Mouse (Mus musculus): ENCODE measurements around the gene Tnnc2. TPM values are rescaled to one million over a fixed set of nuclear protein-coding genes. Genes with fewer than 3 reads are reported as not detected.
A peak's percentile ranks its signal among the peaks of the same experiment; 100 is the strongest.

The Tnnc2 gene
- polyA plus RNA-seq, 1 experiment: 9.6 TPM

DNA sequence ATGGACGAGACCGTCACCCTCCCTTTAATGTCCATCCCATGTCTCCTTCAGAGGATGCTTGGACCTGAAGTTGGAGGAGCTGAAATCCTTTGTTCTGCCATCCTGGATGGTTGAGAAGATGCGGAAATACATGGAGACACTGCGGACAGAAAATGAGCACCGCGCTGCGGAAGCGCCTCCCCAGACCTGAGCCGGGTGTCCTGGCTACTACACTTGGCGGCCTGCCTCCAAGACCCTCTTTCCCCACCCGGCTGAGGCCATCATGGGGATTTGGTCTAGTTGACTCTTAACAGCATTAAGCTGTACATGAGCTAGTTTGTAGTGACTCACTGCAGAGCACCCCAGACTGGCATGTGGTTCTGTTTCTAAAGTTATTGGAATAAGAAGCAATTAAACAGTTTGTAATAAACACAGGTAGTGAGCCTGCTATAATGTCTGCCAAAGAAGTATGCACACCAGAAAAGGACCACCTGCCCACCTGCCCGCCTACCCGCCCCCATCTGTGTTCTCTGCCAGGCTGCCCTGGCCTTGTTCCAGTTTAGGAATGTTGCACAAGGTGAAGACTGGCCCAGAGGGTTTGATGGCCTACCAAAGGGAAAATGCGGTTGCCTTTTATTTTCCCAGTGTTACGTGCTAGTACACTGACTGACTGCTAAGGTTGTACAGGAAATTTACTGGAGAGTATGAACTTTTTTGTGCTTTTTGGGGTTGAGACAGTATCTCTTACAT is 11.8 kb downstream of the Tnnc2 start:
- Histone ChIP-seq H3K4me1 (ENCODE audit: control insufficient read depth, insufficient read depth, low read length) (no peaks in the 10 kb centered on the region), H3K27ac (ENCODE audit: control insufficient read depth, insufficient read depth, low read depth, low read length, poor library complexity) (no peak overlapping the region), H3K4me3 (replicated peaks; ENCODE audit: control insufficient read depth, low read depth, low read length) (no peak overlapping the region)
- WGBS: 90% methylated on average over 15 of the region's 15 CpGs
- no peak for TF ChIP-seq CTCF (IDR thresholded peaks at IDR 0.05; ENCODE audit: control insufficient read depth, insufficient read depth, low read length)
- TF ChIP-seq POLR2A (IDR thresholded peaks at IDR 0.05; ENCODE audit: borderline replicate concordance, control insufficient read depth, low read depth, low read length): no peak

DNA sequence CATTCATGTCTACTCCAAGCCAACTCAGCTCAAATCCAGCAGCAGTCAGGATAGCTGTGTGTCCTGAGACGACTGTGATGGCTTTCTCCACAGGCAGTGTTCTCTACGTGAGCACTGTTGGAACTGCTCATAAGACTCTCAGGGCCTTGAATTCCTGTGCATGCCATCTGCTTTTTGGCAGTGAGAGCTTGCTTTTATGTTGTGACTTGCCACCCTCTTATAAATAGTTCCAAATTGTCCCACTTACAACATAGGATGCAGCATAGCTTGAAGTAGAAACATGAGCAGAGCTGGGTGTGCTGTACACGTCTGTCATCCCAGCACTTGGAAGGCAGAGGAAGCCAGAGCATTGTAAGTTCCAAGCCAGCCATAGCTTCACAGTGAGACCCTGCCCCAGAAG is 13.9 kb downstream of the Tnnc2 start:
- TF ChIP-seq POLR2A (IDR thresholded peaks at IDR 0.05; ENCODE audit: borderline replicate concordance, control insufficient read depth, low read depth, low read length) (no peak), CTCF (IDR thresholded peaks at IDR 0.05; ENCODE audit: control insufficient read depth, insufficient read depth, low read length) (no peak)
- Histone ChIP-seq H3K4me1 (ENCODE audit: control insufficient read depth, insufficient read depth, low read length) (peaks cover 1% of the 10 kb centered on the region; the same call in 1 of the 2 replicates), H3K4me3 (replicated peaks; ENCODE audit: control insufficient read depth, low read depth, low read length) (no peak overlapping the region), H3K27ac (ENCODE audit: control insufficient read depth, insufficient read depth, low read depth, low read length, poor library complexity) (no peak overlapping the region)
- WGBS: 86% methylated on average over 3 of the region's 3 CpGs

DNA sequence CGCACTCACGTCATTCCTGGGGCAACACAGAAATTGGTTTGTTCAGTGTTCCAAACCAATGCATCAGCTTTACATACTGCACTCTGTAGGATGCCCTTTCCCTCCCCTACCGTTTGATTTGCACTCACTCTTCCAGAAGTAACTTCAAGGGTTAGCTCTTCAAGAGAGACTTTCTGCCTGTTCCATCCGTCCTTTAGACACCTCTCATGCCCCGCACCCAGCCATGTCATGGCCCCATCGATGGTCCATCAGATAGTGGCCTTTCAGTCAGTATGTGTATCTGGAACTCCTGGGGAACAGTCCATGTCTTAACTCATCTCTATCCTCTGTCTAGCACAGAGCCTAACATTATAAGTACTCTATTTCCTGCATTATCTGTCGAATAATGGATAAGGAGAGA is 17.2 kb downstream of the Tnnc2 start:
- H3K4me1 ChIP-seq (ENCODE audit: control insufficient read depth, insufficient read depth, low read length): peaks cover 6% of the 10 kb centered on the region; the same call in 1 of the 2 replicates
- 85% methylated on average over 7 of the region's 7 CpGs for WGBS
- no peak overlapping the region for H3K4me3 ChIP-seq (replicated peaks; ENCODE audit: control insufficient read depth, low read depth, low read length)
- no peak for TF ChIP-seq CTCF (IDR thresholded peaks at IDR 0.05; ENCODE audit: control insufficient read depth, insufficient read depth, low read length)
- TF ChIP-seq POLR2A (IDR thresholded peaks at IDR 0.05; ENCODE audit: borderline replicate concordance, control insufficient read depth, low read depth, low read length): no peak
- peak overlapping the region; percentile 37; the same call in 1 of the 2 replicates for H3K27ac ChIP-seq (ENCODE audit: control insufficient read depth, insufficient read depth, low read depth, low read length, poor library complexity)

DNA sequence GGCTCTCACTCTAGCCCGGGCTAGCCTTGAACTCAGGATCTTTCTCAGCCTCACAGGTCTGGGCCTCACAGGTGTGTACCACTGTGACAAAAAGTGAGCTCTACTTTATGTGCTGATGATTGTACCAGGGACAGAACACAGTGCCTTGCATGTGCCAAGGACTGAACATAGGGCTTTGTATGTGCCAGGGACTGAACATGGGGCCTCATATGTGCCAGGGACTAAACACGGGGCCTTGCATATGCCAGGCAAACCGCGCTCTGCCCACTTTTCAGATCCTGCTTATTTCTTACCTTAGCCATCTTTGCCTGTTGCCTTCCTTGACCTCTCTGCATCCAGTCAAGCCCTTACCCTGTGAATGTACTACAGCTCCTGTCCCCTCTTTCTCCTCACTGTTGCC is 17.8 kb downstream of the Tnnc2 start:
- H3K4me3 ChIP-seq (replicated peaks; ENCODE audit: control insufficient read depth, low read depth, low read length): no peak overlapping the region
- TF ChIP-seq CTCF (IDR thresholded peaks at IDR 0.05; ENCODE audit: control insufficient read depth, insufficient read depth, low read length) (no peak), POLR2A (IDR thresholded peaks at IDR 0.05; ENCODE audit: borderline replicate concordance, control insufficient read depth, low read depth, low read length) (no peak)
- peak overlapping the region; percentile 37 for H3K27ac ChIP-seq (ENCODE audit: control insufficient read depth, insufficient read depth, low read depth, low read length, poor library complexity)
- WGBS: 88% methylated on average over 4 of the region's 4 CpGs
- H3K4me1 ChIP-seq (ENCODE audit: control insufficient read depth, insufficient read depth, low read length): peaks cover 6% of the 10 kb centered on the region; the same call in 1 of the 2 replicates

DNA sequence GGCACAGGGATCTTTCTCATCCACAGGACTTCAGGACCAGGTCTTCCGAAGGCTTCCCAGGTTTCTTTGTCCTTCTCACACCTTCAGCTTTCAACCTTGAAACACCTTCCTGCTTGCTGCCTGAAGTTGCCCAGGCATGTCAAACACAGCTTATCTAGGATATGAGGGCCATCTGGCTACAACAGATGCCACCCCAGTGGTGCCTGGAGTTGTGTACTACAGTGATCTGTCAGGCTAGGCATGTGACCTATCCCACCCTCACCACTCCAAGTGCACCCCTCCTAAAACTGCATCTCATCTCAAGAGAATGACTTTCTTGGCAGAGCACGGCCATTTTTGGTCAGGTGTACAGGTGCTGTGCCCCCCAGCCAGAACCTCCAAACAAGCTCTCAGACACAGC is 18.3 kb downstream of the Tnnc2 start:
- Histone ChIP-seq H3K27ac (ENCODE audit: control insufficient read depth, insufficient read depth, low read depth, low read length, poor library complexity) (peak overlapping the region; percentile 37), H3K4me1 (ENCODE audit: control insufficient read depth, insufficient read depth, low read length) (peaks cover 6% of the 10 kb centered on the region; the same call in 1 of the 2 replicates), H3K4me3 (replicated peaks; ENCODE audit: control insufficient read depth, low read depth, low read length) (no peak overlapping the region)
- 72% methylated on average over 2 of the region's 2 CpGs for WGBS
- TF ChIP-seq POLR2A (IDR thresholded peaks at IDR 0.05; ENCODE audit: borderline replicate concordance, control insufficient read depth, low read depth, low read length) (no peak), CTCF (IDR thresholded peaks at IDR 0.05; ENCODE audit: control insufficient read depth, insufficient read depth, low read length) (no peak)

DNA sequence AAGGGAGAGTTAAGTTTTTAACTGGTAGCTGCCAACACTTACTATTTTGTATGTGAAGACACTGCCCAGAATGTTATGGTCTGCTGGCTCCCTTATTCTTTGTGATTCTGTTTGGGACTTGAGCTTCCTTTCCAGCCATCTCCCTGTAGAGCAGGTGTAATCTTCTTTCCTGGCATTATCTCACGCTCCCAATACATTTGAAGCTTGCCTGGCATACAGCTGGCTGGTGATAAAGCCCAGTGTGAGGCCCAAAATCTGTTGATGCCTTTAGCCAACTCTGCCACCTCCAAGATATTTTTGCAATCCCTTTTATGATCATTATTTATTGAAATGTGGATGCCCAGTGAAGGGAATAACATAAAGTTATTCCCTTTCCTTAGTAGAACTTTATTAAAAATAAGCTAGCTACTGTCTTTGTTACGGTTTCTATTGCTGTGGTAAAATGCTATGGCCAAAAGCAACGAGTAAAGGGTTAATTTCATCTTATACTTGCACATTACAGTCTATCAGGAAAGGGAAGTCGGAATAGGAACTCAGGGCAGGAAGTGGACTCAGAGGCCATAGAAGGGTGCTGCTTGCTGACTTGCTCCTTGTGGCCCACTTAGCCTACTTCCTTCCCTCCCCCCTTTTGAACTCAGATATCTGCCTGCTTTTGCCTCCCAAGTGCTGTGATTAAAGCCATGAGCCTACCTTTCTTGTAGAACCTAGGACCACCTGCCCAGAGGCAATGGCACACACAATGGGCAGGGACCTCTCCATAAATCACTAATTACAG is 19.5 kb downstream of the Tnnc2 start:
- TF ChIP-seq CTCF (IDR thresholded peaks at IDR 0.05; ENCODE audit: control insufficient read depth, insufficient read depth, low read length) (no peak), POLR2A (IDR thresholded peaks at IDR 0.05; ENCODE audit: borderline replicate concordance, control insufficient read depth, low read depth, low read length) (no peak)
- WGBS: 44% methylated on average over 4 of the region's 4 CpGs
- H3K4me1 ChIP-seq (ENCODE audit: control insufficient read depth, insufficient read depth, low read length): peaks cover 6% of the 10 kb centered on the region; the same call in 1 of the 2 replicates
- H3K4me3 ChIP-seq (replicated peaks; ENCODE audit: control insufficient read depth, low read depth, low read length): no peak overlapping the region
- peak overlapping the region; percentile 59; the same call in 1 of the 2 replicates for H3K27ac ChIP-seq (ENCODE audit: control insufficient read depth, insufficient read depth, low read depth, low read length, poor library complexity)

DNA sequence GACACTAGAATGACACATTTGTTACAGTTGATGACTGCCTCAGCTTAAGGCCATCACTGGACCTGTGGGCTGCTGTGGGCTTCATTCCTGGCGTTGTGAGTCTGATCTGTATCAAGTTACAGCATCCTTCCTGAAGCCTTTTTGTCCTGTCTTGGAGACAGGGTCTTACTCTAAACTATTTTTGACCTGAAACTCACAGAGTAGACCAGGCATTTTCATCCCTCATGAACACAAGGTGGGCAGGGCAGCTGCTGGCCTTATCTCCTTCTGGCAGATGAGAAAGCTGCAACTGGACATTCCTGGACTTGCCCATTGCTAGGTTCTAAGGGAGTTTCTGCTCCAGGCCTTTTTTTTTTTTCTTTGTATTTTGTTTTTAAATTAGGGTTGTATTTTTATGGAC is 21.1 kb downstream of the Tnnc2 start:
- TF ChIP-seq POLR2A (IDR thresholded peaks at IDR 0.05; ENCODE audit: borderline replicate concordance, control insufficient read depth, low read depth, low read length): no peak
- no peak for TF ChIP-seq CTCF (IDR thresholded peaks at IDR 0.05; ENCODE audit: control insufficient read depth, insufficient read depth, low read length)
- 74% methylated on average over 1 of the region's 1 CpGs for WGBS
- Histone ChIP-seq H3K4me1 (ENCODE audit: control insufficient read depth, insufficient read depth, low read length) (peaks cover 6% of the 10 kb centered on the region; the same call in 1 of the 2 replicates), H3K4me3 (replicated peaks; ENCODE audit: control insufficient read depth, low read depth, low read length) (no peak overlapping the region), H3K27ac (ENCODE audit: control insufficient read depth, insufficient read depth, low read depth, low read length, poor library complexity) (peak overlapping the region; percentile 75)

DNA sequence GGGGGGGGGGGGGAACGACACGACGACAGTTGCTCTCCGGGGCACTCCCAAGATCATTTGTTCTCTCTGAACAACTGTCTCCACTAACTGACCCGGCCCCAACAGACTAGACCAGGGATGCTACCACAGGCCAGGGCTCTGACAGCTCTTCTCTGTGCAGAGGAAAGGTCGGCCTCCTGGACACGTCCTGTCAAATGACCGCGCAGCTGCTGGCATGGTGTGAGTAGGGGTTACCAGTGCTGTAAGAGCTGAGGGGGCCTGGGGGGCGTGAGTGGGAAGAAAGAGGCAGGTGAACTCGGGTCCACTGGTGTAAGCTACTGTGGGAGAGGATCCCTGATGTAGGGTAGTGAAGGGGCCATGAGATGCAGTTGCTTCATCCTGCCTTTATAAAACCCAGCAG is 21.9 kb downstream of the Tnnc2 start:
- Histone ChIP-seq H3K27ac (ENCODE audit: control insufficient read depth, insufficient read depth, low read depth, low read length, poor library complexity) (peak overlapping the region; percentile 59), H3K4me1 (ENCODE audit: control insufficient read depth, insufficient read depth, low read length) (peaks cover 6% of the 10 kb centered on the region; the same call in 1 of the 2 replicates), H3K4me3 (replicated peaks; ENCODE audit: control insufficient read depth, low read depth, low read length) (no peak overlapping the region)
- TF ChIP-seq CTCF (IDR thresholded peaks at IDR 0.05; ENCODE audit: control insufficient read depth, insufficient read depth, low read length): no peak
- TF ChIP-seq POLR2A (IDR thresholded peaks at IDR 0.05; ENCODE audit: borderline replicate concordance, control insufficient read depth, low read depth, low read length): no peak
- WGBS: 94% methylated on average over 11 of the region's 11 CpGs
